Mouse (Mus musculus): ENCODE measurements around the gene Klf3.

The Klf3 gene

DNA sequence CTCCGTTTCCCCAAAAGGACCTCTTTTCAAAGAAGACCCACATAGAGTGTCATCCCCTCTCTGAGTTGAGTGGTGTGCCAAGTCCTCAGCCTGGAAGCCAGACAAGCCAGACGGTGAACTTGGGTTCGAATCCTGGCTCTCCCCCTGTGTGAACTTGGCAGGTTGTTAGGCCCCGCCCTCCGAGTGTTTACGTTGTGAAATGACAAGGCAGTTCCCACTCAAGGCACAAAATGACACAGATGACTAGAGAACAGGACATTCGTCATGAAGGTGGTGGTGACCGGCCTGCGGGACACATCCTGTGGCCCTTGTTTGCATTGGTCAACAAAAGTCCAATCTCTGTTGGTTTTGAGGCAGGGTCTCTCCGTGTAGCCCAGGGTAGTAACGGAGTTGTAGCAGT, 6.7 kb downstream of the Klf3 start:
- no peak for DNase-seq (ENCODE audit: low spot score)

DNA sequence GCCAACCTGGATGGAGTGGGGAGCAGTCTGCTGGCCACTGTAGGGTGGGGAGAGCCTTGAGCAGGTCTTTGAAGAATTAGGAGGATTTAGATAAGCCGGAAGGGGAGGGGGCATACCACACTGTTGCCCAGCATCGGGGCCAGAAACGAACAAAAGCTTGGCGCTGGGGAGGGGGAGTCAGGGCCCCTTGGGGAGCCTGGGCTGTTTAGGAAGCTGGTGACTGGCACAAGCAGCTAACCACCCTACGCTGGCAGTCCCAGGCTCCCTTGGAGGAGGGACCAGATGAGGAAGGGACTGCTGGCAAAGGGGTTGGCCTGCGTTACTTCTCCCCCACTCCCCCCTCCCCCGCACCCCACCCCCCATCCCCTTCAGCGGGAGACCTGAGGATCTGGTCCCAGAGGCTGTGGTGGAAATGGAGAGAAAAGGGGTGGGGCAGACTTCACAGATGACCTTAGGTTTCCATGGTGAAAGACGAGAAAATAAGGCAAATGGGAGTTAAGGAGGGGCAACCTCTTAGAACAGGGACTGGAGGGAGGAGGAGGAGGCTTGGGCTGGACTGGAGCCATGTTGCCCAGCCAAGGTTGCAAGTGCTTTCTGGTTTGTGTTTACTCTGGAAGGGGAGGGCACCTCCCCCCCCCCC, 7.8 kb downstream of the Klf3 start:
- DNase-seq (ENCODE audit: low spot score) = no peak

- no peak for DNase-seq (ENCODE audit: low spot score)
Observed at GRCm38 (mm10) chr5:64811500-64812123, 8.4 kb downstream of the Klf3 start.

- peak; percentile 91 for DNase-seq (ENCODE audit: low spot score)
Observed at GRCm38 (mm10) chr5:64812124-64812982, 9.2 kb downstream of the Klf3 start.

DNA sequence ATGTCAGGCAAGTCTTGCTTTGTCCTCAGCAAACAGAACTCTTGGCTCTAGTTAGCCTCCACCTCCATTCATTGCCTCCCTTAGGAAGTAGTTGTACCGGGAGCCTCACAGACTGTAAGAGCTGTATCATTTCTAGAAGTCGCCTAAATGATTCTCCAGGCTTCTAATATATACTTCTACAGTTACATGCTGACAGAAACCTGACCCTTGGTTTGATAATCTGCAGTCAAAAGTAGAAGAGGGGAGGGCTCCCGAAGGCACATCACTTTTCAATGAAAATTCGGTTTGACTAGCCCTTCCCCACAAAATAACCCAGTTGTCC, 9.8 kb downstream of the Klf3 start:
- no peak for DNase-seq (ENCODE audit: low spot score)

DNA sequence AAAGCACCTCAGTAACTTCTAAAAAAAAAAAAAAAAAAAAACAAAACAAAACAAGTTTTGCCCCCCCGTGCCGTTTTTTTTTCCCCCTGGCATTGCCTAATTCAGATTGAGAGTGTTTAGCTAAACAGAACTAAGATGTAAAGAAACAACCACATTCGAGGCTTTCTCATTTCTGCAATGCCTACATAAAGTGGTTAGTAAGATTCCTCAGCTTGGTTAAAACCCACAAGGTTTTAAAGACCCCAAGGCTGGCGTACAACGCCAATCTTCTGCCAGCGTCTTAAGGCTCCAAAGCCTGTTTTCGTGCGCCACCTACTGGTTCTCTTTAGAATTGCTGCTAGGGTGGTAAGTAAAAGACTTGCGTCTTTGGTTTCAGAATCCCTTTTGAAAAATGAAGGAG, 10.2 kb downstream of the Klf3 start:
- DNase-seq (ENCODE audit: low spot score) = peak; percentile 90

DNA sequence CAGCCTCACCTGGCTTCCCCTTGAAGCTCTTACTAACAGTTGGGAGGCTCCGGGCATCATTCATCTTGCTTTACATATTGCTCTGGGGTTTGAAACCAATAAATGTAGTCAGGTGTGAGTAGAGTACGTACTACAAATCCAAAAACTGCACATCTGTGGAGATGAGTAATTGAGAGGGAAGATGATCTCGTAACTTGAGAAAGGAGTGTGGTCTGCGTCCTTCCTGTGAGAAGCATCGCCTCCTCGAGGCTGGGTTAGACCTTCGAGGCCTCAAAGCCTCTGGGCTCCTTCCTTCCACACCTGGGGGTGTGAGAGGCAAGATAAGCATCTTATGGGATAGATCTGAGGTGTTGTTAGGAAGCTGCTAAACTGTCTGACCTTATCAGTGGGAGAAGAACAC, 11.2 kb downstream of the Klf3 start:
- DNase-seq (ENCODE audit: low spot score) = no peak

DNA sequence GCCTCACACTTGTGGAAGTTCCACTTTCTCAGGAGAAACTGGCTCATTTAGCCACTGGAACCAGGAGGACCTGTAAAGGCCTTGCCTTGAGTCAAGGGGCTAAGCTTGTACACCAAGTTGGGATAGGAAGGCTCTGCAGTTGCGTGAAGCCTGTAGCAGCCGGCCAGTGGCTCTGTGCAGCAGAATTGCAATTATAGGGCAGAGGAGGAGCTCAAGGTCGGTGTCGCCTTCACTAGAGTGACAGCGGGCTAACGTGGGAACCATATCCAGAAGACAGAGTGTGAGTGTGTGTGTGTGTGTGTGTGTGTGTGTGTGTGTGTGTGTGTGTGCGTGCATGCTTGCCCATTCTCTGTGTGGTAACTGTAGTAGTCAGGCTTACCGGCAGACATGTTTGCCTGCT, 12.4 kb downstream of the Klf3 start:
- no peak for DNase-seq (ENCODE audit: low spot score)

DNA sequence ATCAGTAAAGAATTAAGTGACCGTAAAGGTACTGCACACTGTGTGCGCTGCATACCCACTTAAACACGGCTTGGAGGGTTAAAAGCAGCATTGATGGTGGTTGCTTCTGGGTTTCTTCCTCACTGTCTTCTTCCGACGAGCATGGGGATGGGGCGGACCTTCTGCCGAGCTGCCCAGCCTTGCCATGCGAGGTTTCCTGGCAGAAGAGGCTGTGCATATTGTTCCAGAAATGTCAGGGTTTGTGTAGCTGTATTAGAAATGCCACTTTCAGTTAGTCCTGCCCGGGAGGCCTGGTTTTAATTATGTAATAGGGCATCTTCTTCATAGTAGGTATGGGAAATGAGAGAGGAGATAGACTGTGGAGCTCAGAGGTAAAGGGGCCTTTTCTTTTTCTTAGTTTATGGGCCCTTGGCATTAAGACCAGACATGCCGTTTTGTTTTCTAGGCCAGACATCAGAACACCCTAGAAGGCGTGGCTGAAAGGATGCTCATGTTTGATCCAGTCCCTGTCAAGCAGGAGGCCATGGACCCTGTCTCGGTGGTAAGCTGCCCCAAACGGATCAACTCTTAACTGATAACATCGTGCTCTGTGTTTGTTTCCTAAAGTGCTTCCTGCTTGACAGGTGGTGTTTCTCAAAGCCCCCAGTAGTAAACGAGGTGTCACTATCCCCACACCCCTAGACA, 13.2 kb downstream of the Klf3 start:
- no peak for DNase-seq (ENCODE audit: low spot score)

GRCm38 (mm10) chr5:64816974-64817296, 13.7 kb downstream of the Klf3 start:
- no peak for DNase-seq (ENCODE audit: low spot score)

DNA sequence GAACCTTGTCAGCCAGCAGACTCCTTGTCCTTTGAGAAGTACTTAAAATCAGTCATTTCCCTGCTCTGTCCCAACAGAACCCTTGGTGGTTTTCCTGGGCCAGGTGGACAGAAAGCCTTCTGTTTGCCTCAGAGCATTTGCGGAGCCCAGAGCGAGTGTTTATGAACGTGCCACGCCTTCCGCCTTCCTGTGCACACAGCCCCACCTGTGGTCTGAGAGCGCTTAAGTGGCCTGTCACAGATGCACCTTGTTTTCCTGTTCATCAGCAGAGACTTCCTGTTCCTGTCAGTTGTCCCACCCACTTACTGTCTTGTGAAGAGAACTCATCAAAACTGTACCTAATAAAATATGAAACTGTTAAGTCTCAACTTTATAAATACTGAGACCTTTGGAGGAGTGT, 16.2 kb downstream of the Klf3 start:
- DNase-seq (ENCODE audit: low spot score) = no peak

DNA sequence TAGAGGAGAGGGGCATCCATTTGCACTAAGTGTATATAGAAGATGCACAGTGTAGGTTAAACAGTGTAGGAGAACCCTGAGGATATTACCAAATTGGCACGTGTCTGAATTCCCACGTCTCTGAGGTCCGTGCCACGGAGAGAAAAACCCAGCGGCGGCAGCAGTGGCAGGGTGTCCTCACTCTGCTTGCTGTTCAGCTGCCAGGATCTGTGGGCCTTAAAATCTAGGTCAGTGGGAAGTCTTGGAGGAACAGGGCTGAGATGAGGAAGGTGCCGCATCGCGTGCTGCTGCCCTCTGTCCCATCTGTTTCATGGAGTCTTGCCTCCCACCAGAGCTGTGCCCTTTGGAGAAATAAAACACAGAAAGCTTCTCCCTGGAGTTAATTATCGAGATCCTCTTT, 16.9 kb downstream of the Klf3 start:
- no peak for DNase-seq (ENCODE audit: low spot score)

GRCm38 (mm10) chr5:64821294-64821693, 18.1 kb downstream of the Klf3 start:
- DNase-seq (ENCODE audit: low spot score) = no peak

GRCm38 (mm10) chr5:64821964-64822363, 18.8 kb downstream of the Klf3 start:
- no peak for DNase-seq (ENCODE audit: low spot score)

DNA sequence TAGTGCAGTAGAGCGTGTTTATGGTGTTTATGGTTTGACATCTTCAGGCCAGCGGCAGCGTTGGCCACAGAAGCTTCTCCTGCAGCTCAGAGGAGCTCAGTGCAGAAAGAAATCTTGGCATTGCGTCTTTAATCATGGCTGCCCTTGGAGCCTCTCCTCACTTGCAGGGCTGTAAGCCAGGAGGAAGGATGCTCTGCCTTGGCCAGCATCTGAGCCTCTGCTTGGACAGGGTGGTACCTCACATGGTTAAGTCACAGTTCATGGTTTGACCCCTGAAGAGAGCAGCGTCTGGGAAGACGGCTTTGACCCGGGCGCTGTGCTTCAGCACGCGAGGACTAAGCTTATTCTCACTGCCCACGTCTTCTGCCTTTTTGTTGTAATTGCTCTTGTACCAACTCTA, 20.2 kb downstream of the Klf3 start:
- no peak for DNase-seq (ENCODE audit: low spot score)

DNA sequence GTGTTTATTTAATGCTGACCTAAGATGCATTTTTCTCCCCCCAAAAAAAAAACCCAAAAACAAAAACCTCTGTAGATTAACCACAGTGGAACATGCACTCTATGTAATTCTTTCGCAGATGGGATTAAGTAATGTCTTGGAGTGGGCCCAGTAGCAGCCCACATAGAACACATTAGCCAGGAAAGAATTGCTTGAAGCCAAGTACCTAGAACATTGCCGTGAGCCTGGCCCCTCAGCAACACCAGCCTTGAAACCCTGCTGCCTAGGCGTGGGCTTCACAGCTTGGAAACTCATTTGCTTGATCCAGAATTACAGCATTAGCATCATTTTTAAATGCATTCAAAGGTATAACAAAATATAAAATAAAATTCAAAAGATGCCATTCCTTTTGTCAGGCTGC, 21.6 kb downstream of the Klf3 start:
- no peak for DNase-seq (ENCODE audit: low spot score)

- no peak for DNase-seq (ENCODE audit: low spot score)
Observed at GRCm38 (mm10) chr5:64825496-64825895, 22.3 kb downstream of the Klf3 start.

DNA sequence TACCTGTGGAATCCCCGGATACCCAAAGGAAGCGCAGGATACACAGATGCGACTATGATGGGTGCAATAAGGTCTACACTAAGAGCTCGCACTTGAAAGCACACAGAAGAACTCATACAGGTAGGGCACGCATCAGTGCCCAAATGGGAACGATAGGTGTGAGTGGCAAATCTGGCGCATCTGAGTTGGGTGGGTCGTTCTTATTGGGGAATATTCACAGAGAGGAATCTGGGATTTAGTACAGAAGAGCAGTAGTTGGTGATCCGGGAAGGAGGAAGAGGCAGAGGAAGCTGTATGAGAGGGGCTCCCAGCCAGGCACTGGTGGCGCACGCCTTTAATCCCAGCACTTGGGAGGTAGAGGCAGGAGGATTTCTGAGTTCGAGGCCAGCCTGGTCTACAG, 24.0 kb downstream of the Klf3 start:
- DNase-seq (ENCODE audit: low spot score) = no peak

- DNase-seq (ENCODE audit: low spot score) = no peak
Observed at GRCm38 (mm10) chr5:64828314-64828713, 25.1 kb downstream of the Klf3 start.

DNA sequence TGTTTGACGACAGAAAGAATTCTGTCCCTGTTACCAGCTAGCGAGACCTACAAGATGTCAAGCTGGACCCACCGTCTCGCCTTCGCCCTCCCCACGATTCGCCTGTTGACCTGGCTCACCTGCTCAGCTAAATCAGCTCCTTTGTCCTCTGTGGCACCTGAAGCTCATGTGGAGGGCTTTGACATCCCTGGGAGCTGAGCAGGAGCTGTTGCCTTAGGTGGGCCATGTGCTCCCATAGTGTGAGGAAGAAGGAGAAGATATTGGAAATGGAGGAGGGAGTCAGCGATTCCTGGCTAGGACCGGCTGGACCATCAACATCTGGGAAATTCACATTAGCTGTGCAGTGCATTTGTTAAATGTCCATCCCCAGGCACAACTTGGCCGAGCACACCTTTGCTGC, 26.4 kb downstream of the Klf3 start:
- DNase-seq (ENCODE audit: low spot score) = no peak

- no peak for DNase-seq (ENCODE audit: low spot score)
Observed at GRCm38 (mm10) chr5:64830773-64831172, 27.6 kb downstream of the Klf3 start.

- DNase-seq (ENCODE audit: low spot score) = no peak
Observed at GRCm38 (mm10) chr5:64833410-64833809, 30.2 kb downstream of the Klf3 start.

- no peak for DNase-seq (ENCODE audit: low spot score)
Observed at GRCm38 (mm10) chr5:64834213-64834612, 31.0 kb downstream of the Klf3 start.

Measured in testis, postnatal 10 days (tissue).